In genomic region chr15:101532720-101533119, GRCm38 (mm10) we compare ENCODE assay signal across 37 mouse cellular contexts. TPM values are rescaled to one million over a fixed set of nuclear protein-coding genes. Genes with fewer than 3 reads are reported as not detected.
"Had no signal": no experiment of that assay in that cellular context is flagged by ENCODE, and none has a peak within 500 bp of the region (broad histone marks: within the 10 kb centered on the region; RNA-seq: fewer than 3 reads in every experiment).

TSS of gene Krt84 (minus strand) at chr15:101532820.

- H3K4me2 ChIP-seq: limb, embryonic 12.5 days; limb, embryonic 13.5 days; liver, embryonic 11.5 days; liver, embryonic 12.5 days; liver, embryonic 13.5 days; liver, embryonic 15.5 days; lung, embryonic 14.5 days; lung, embryonic 15.5 days; midbrain, embryonic 11.5 days; midbrain, embryonic 12.5 days; midbrain, embryonic 13.5 days; midbrain, embryonic 15.5 days; neural tube, embryonic 12.5 days had no signal

- H3K36me3 ChIP-seq: limb, embryonic 12.5 days; limb, embryonic 13.5 days; liver, embryonic 12.5 days; liver, embryonic 13.5 days; liver, embryonic 15.5 days; lung, embryonic 15.5 days; midbrain, embryonic 10.5 days; midbrain, embryonic 12.5 days; midbrain, embryonic 13.5 days; midbrain, embryonic 15.5 days; neural tube, embryonic 12.5 days had no signal

- ATAC-seq: liver, embryonic 12.5 days; liver, postnatal 0 days; lung, postnatal 0 days; midbrain, embryonic 13.5 days; midbrain, embryonic 15.5 days; midbrain, embryonic 16.5 days had no signal

- H3K9ac ChIP-seq: limb, embryonic 12.5 days; limb, embryonic 13.5 days; liver, embryonic 12.5 days; liver, embryonic 13.5 days; liver, embryonic 14.5 days; liver, embryonic 15.5 days; liver, postnatal 0 days; lung, embryonic 14.5 days; lung, embryonic 15.5 days; midbrain, embryonic 12.5 days; midbrain, embryonic 13.5 days; midbrain, embryonic 15.5 days; neural tube, embryonic 12.5 days had no signal

- H3K27me3 ChIP-seq: liver, embryonic 13.5 days; liver, embryonic 15.5 days; lung, embryonic 15.5 days; midbrain, embryonic 12.5 days; midbrain, embryonic 13.5 days; midbrain, embryonic 15.5 days; neural tube, embryonic 12.5 days had no signal

- H3K9me3 ChIP-seq: limb, embryonic 12.5 days; limb, embryonic 13.5 days; liver, embryonic 12.5 days; liver, embryonic 13.5 days; liver, embryonic 15.5 days; lung, embryonic 15.5 days; megakaryocyte, embryonic 14.5 days; midbrain, embryonic 10.5 days; midbrain, embryonic 12.5 days; midbrain, embryonic 13.5 days; midbrain, embryonic 15.5 days; neural tube, embryonic 12.5 days had no signal

- H3K27ac ChIP-seq: left cerebral cortex, adult 2 months; limb, embryonic 12.5 days; limb, embryonic 13.5 days; liver, embryonic 12.5 days; liver, embryonic 13.5 days; liver, embryonic 14.5 days; liver, embryonic 15.5 days; lung, embryonic 15.5 days; macrophage; midbrain, embryonic 10.5 days; midbrain, embryonic 12.5 days; midbrain, embryonic 13.5 days; midbrain, embryonic 15.5 days; neural tube, embryonic 12.5 days had no signal

- DNase-seq: left cerebral cortex, postnatal 4 days; liver; liver, embryonic 13.5 days; liver, postnatal 0 days; lung, adult 18-20 months; lung, adult 2 months; lung, embryonic 14.5 days; lung, postnatal 10 days; lung, postnatal 14 days; lung, postnatal 36 days; lung, postnatal 4 days; midbrain, embryonic 14.5 days had no signal

- H3K4me3 ChIP-seq: left cerebral cortex, adult 2 months; limb, embryonic 12.5 days; limb, embryonic 13.5 days; liver, embryonic 12.5 days; liver, embryonic 13.5 days; liver, embryonic 15.5 days; lung, embryonic 15.5 days; megakaryocyte, embryonic 14.5 days; midbrain, embryonic 10.5 days; midbrain, embryonic 12.5 days; midbrain, embryonic 13.5 days; midbrain, embryonic 15.5 days; myocyte; neural tube, embryonic 12.5 days had no signal

- H3K4me1 ChIP-seq: limb, embryonic 12.5 days; liver, embryonic 12.5 days; liver, embryonic 13.5 days; liver, embryonic 15.5 days; midbrain, embryonic 12.5 days; midbrain, embryonic 15.5 days; neural tube, embryonic 12.5 days had no signal

RNA-seq across cellular contexts. Expression of gene Krt84, which starts in this region (rescaled TPM):
- polyA plus RNA-seq: limb, embryonic 11.5 days; limb, embryonic 12.5 days; liver, adult 2 months; liver, embryonic 11.5 days; liver, embryonic 12.5 days; liver, embryonic 13.5 days; liver, embryonic 14.5 days; liver, embryonic 15.5 days; liver, embryonic 16.5 days; liver, postnatal 0 days; lung, embryonic 14.5 days; lung, embryonic 15.5 days; lung, embryonic 16.5 days; lung, postnatal 0 days; macrophage; midbrain, embryonic 10.5 days; midbrain, embryonic 11.5 days; midbrain, embryonic 12.5 days; midbrain, embryonic 13.5 days; midbrain, embryonic 14.5 days; midbrain, embryonic 15.5 days; midbrain, embryonic 16.5 days; midbrain, postnatal 0 days; myocyte; neural tube, embryonic 11.5 days; neural tube, embryonic 12.5 days had no signal
